Mouse (Mus musculus): ENCODE results near the gene Dapp1.

- TF ChIP-seq CTCF (IDR thresholded peaks at IDR 0.05; ENCODE audit: low read depth) (no peak), EP300 (optimal IDR thresholded peaks at IDR 0.05) (no peak)
These were observed 44.9 kb upstream of the Dapp1 start for GRCm38 (mm10) chr3:138026286-138026685.

Measured in stomach, postnatal 0 days (tissue).